Mouse (Mus musculus): ENCODE data around the gene Dpysl5. TPM values are rescaled to one million over a fixed set of nuclear protein-coding genes. Genes with fewer than 3 reads are reported as not detected.
"Not testable (repeated sequence)": the region's sequence is repeated elsewhere in the genome, so short reads cannot be mapped to it uniquely, and the experiment has no call there.

The Dpysl5 gene
- polyA plus RNA-seq, 1 experiment from 2014 or later: 7.2 TPM

DNA sequence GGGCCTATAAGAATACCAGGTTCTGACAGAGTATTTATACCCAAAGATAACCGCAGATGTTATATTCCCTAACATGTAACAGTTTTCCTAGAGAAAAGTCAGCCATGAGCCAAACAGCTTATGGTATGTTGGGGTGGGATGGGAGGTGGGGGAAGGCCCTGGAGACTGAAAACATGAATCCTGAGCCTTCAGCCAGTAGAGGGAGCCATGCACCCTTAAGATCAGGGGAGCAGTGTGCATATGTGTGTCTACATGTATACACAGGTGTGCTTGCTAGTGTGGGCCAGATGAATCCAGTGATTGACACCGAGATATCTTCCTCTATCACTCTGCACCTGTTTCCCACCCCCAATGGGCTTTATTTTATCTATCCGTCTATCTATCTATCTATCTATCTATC is 24.6 kb upstream of the Dpysl5 start:
- H3K4me2 ChIP-seq (replicated peaks; ENCODE audit: low read depth, low read length): no peak overlapping the region
- 64% methylated on average over 3 of the region's 3 CpGs for WGBS
- H3K36me3 ChIP-seq (ENCODE audit: control insufficient read depth, insufficient read depth, low read length): no peaks in the 10 kb centered on the region
- no peaks in the 10 kb centered on the region for H3K9me3 ChIP-seq (ENCODE audit: control insufficient read depth, low read length)
- no peak for ATAC-seq (ENCODE audit: low FRiP score, low TSS enrichment)
- H3K27me3 ChIP-seq (ENCODE audit: control insufficient read depth, insufficient read depth, low read length): no peaks in the 10 kb centered on the region
- no peak overlapping the region for H3K27ac ChIP-seq (ENCODE audit: low read depth, low read length)
- no peak overlapping the region for H3K4me3 ChIP-seq (ENCODE audit: low read length)
- no peaks in the 10 kb centered on the region for H3K4me1 ChIP-seq (ENCODE audit: control insufficient read depth, insufficient read depth, low read length)
- no peak overlapping the region for H3K9ac ChIP-seq (ENCODE audit: low read depth, low read length)

DNA sequence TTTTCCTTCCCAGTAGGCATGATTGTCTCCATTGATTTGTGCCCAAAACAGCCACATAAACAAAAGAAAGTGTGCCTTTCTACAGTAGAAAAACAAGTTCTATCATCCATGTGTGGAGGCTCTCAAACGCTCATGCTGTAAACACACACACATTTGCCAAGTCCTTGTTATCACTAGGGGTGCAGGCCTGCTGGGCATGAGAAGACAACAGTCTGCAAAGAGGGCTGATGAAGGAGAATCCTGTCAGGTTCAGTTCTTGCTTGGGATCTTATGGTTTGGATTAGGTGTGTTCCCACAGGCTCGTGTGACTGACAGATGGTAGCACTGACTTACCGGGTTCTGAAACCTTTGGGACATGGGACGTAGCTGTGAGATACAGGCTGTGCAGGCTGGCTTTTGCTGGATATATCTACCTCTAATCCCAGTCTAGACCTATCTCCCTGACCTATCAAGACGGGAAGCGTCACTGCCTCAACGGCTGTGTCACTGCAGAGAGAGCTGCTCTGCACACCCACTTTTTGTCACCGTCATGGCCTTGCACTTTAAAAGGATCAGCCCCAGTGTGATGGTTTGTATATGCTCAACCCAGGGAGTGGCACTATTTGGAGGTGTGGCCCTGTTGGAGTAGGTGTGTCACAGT is 10.9 kb upstream of the Dpysl5 start:
- Histone ChIP-seq H3K4me1 (ENCODE audit: control insufficient read depth, insufficient read depth, low read length) (no peaks in the 10 kb centered on the region), H3K4me3 (ENCODE audit: low read length) (no peak overlapping the region), H3K4me2 (replicated peaks; ENCODE audit: low read depth, low read length) (no peak overlapping the region), H3K27ac (ENCODE audit: low read depth, low read length) (no peak overlapping the region), H3K9me3 (ENCODE audit: control insufficient read depth, low read length) (no peaks in the 10 kb centered on the region), H3K27me3 (ENCODE audit: control insufficient read depth, insufficient read depth, low read length) (peaks cover 4% of the 10 kb centered on the region; the same call in 1 of the 2 replicates), H3K36me3 (ENCODE audit: control insufficient read depth, insufficient read depth, low read length) (no peaks in the 10 kb centered on the region), H3K9ac (ENCODE audit: low read depth, low read length) (no peak overlapping the region)
- WGBS: 79% methylated on average over 8 of the region's 8 CpGs
- ATAC-seq (ENCODE audit: low FRiP score, low TSS enrichment): no peak

DNA sequence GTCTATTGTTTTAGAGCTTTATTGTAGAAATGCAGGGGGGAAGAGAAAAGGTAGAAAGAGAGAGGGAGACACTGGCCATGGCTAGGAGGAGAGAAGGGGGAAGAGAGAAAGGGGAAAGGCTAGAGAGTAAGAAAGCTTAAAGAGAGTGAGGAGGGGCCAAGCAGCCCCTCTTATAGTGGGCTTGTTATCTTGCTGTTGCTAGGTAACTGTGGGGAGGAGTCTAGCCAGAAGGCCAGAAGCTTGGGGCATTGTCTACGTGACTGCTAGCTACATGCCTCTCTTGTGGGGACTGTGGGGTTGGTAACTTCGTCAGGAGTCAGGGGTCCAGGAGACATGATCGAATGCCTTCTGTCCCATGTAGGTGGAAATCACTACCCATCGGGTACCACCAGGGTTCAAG is 10.0 kb upstream of the Dpysl5 start:
- 51% methylated on average over 4 of the region's 4 CpGs for WGBS
- H3K27ac ChIP-seq (ENCODE audit: low read depth, low read length): not testable (repeated sequence)

DNA sequence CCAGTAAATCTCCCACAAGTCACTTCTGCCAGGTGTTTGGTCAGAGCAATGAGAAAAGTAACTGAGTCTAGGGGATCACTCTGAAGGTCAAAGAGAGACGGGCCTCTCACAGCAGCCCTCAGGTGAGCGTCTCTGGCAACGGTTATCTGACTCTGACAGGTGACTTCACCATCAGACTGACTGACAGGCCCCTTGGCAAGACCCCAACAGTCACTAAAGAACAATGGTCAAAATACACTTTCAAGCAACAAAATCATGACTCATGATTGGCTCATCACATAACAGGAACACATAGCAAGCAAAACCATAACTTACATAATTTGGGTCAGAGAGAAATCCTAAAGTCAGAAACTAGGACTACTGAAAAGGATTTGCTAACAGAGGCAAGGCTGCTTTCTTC is 9.5 kb upstream of the Dpysl5 start:
- H3K27me3 ChIP-seq (ENCODE audit: control insufficient read depth, insufficient read depth, low read length): peaks cover 4% of the 10 kb centered on the region; the same call in 1 of the 2 replicates
- H3K9ac ChIP-seq (ENCODE audit: low read depth, low read length): no peak overlapping the region
- WGBS: 78% methylated on average over 3 of the region's 3 CpGs
- no peak overlapping the region for H3K4me3 ChIP-seq (ENCODE audit: low read length)
- no peak for ATAC-seq (ENCODE audit: low FRiP score, low TSS enrichment)
- no peaks in the 10 kb centered on the region for H3K9me3 ChIP-seq (ENCODE audit: control insufficient read depth, low read length)
- H3K4me2 ChIP-seq (replicated peaks; ENCODE audit: low read depth, low read length): no peak overlapping the region
- no peaks in the 10 kb centered on the region for H3K36me3 ChIP-seq (ENCODE audit: control insufficient read depth, insufficient read depth, low read length)
- no peak overlapping the region for H3K27ac ChIP-seq (ENCODE audit: low read depth, low read length)
- H3K4me1 ChIP-seq (ENCODE audit: control insufficient read depth, insufficient read depth, low read length): no peaks in the 10 kb centered on the region

More for the DNA sequence above, 10.0 kb upstream of the Dpysl5 start:
- H3K4me2 ChIP-seq (replicated peaks; ENCODE audit: low read depth, low read length); ATAC-seq (ENCODE audit: low FRiP score, low TSS enrichment); H3K27me3 ChIP-seq (ENCODE audit: control insufficient read depth, insufficient read depth, low read length); H3K36me3 ChIP-seq (ENCODE audit: control insufficient read depth, insufficient read depth, low read length); H3K9ac ChIP-seq (ENCODE audit: low read depth, low read length); H3K4me3 ChIP-seq (ENCODE audit: low read length); H3K9me3 ChIP-seq (ENCODE audit: control insufficient read depth, low read length); H3K4me1 ChIP-seq (ENCODE audit: control insufficient read depth, insufficient read depth, low read length): not testable (repeated sequence)

DNA sequence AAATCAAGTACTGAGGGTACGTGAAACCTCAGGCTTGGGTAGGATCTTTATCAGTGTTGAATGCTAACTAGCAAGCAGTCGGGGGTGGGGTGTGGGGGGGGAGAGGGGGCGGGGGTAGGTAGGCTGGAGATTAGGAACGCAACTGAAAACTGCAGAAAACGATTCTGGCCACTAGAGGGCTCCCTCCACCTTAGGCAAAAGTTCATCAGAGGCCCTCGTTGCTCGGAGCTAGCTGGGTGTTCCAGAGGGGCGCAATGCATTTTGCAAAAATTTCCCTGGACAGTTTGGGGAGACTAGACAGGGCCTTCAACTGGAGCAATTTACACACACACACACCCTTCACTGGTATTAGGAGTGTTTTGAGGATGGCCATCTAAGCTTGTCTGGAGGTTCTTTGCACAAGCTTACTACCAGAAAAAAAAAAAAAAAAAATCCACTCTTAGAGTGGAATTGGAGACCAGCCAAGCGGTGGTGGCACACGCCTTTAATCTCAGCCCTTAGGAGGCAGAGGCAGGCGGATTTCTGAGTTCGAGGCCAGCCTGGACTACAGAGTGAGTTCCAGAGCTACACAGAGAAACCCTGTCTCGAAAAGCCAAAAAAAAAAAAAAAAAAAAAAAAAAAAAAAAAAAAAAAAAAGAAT is 1.5 kb upstream of the Dpysl5 start:
- H3K9ac ChIP-seq (ENCODE audit: low read depth, low read length): no peak overlapping the region
- H3K4me1 ChIP-seq (ENCODE audit: control insufficient read depth, insufficient read depth, low read length): no peaks in the 10 kb centered on the region
- no peaks in the 10 kb centered on the region for H3K9me3 ChIP-seq (ENCODE audit: control insufficient read depth, low read length)
- H3K27me3 ChIP-seq (ENCODE audit: control insufficient read depth, insufficient read depth, low read length): peaks cover 35% of the 10 kb centered on the region
- H3K4me2 ChIP-seq (replicated peaks; ENCODE audit: low read depth, low read length): no peak overlapping the region
- no peak for ATAC-seq (ENCODE audit: low FRiP score, low TSS enrichment)
- no peaks in the 10 kb centered on the region for H3K36me3 ChIP-seq (ENCODE audit: control insufficient read depth, insufficient read depth, low read length)
- H3K27ac ChIP-seq (ENCODE audit: low read depth, low read length): no peak overlapping the region
- WGBS: 8% methylated on average over 13 of the region's 13 CpGs
- H3K4me3 ChIP-seq (ENCODE audit: low read length): no peak overlapping the region

DNA sequence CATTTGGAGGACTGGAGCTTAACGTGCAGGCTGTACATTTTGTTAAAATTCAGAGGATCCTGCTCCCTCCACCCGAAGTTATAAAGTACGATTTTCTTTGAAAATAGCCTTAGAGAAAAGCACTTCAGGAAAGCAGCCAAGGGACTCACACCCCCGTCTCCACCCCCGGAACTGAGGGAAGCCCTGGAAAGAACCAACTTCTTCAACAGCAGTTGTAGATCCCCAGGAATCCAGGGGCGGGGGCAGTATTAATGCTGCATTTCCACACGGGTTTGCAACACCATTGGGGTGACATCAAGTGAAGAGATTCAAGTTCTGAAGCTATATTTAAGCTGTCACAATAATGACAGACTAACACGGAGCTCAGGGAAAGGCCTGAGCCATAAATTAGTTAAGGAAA is 878 bp upstream of the Dpysl5 start:
- 25% methylated on average over 8 of the region's 8 CpGs for WGBS
- peaks cover 33% of the 10 kb centered on the region for H3K27me3 ChIP-seq (ENCODE audit: control insufficient read depth, insufficient read depth, low read length)
- ATAC-seq (ENCODE audit: low FRiP score, low TSS enrichment): no peak
- H3K9me3 ChIP-seq (ENCODE audit: control insufficient read depth, low read length): no peaks in the 10 kb centered on the region
- no peak overlapping the region for H3K9ac ChIP-seq (ENCODE audit: low read depth, low read length)
- peak overlapping the region; percentile 91; the same call in 1 of the 2 replicates for H3K4me2 ChIP-seq (replicated peaks; ENCODE audit: low read depth, low read length)
- H3K4me3 ChIP-seq (ENCODE audit: low read length): no peak overlapping the region; the same call in 1 of the 2 replicates
- H3K36me3 ChIP-seq (ENCODE audit: control insufficient read depth, insufficient read depth, low read length): no peaks in the 10 kb centered on the region
- H3K4me1 ChIP-seq (ENCODE audit: control insufficient read depth, insufficient read depth, low read length): no peaks in the 10 kb centered on the region
- H3K27ac ChIP-seq (ENCODE audit: low read depth, low read length): no peak overlapping the region

DNA sequence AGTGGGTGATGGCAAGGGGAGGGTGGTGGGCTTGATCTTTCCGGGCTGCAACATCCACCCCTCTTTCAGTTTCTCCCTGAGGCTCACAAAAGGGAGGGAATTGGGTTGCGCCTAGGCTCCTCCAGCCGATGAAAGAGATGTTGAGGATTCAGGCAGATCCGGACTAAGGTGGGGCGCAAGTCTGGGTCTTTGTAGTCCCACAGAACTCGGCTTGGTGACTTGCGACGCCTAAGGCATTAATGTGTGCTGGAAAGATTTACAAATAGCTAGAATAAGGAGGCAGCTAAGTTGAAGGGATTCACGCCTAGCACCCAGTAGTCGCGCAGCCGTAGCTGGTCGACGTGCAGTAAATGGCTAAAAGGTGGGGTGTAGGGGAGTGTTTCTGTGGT is 632 bp downstream of the Dpysl5 start:
- no peak; the same call in 1 of the 2 replicates for ATAC-seq (ENCODE audit: low FRiP score, low TSS enrichment)
- Histone ChIP-seq H3K27me3 (ENCODE audit: control insufficient read depth, insufficient read depth, low read length) (peaks cover 33% of the 10 kb centered on the region), H3K9ac (ENCODE audit: low read depth, low read length) (peak overlapping the region; percentile 51), H3K9me3 (ENCODE audit: control insufficient read depth, low read length) (no peaks in the 10 kb centered on the region), H3K4me3 (ENCODE audit: low read length) (peak overlapping the region; percentile 56), H3K4me2 (replicated peaks; ENCODE audit: low read depth, low read length) (peak overlapping the region; percentile 91), H3K4me1 (ENCODE audit: control insufficient read depth, insufficient read depth, low read length) (no peaks in the 10 kb centered on the region), H3K36me3 (ENCODE audit: control insufficient read depth, insufficient read depth, low read length) (no peaks in the 10 kb centered on the region), H3K27ac (ENCODE audit: low read depth, low read length) (no peak overlapping the region)
- whole genome bisulfite sequencing: under 1% methylated on average over 14 of the region's 14 CpGs

DNA sequence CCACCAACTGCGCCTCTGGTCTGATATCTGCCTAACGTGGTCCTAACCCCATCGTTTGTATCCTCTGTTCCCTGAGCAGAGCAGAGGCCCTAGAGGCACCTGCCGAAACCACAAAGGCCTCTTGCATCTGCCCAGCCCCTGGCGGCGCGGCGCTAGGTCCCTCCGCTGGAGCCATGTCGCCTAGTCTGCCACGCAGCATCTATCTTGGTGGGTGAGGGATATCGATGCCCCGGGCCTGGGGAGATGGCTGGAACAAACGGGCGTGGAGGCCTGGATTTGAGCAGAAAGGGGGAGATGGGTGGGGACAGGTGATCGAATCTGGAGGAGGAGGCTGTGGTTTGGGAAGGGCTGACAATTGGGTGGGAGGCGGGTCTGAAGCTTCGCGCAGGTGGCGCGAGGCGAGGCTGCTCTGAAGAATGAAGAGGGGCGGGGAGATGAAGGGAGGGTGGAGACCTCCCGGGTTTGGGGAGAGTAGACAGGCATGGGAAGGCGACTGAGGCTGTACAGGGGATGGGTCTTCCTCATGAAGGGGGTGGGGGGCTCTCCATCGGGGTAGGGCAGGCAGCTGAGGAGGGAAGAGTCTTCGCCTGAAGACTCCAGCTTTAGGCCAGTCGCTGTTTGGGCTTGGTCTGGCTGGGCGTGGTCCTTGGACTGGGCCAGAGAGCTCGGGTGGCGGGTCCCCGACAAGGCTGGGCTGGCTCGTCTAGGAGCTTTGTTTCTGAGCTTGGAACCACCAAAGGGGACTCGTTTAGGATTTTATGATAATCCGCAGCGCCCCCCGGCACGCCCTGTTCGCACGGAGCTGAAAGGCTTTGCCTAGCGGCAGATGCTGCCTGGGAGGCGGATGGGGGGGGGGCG is 1.3 kb downstream of the Dpysl5 start:
- Histone ChIP-seq H3K27ac (ENCODE audit: low read depth, low read length) (no peak overlapping the region), H3K36me3 (ENCODE audit: control insufficient read depth, insufficient read depth, low read length) (no peaks in the 10 kb centered on the region), H3K4me2 (replicated peaks; ENCODE audit: low read depth, low read length) (peak overlapping the region; percentile 91), H3K27me3 (ENCODE audit: control insufficient read depth, insufficient read depth, low read length) (peaks cover 33% of the 10 kb centered on the region), H3K9me3 (ENCODE audit: control insufficient read depth, low read length) (no peaks in the 10 kb centered on the region), H3K4me3 (ENCODE audit: low read length) (peak overlapping the region; percentile 56), H3K9ac (ENCODE audit: low read depth, low read length) (peak overlapping the region; percentile 51), H3K4me1 (ENCODE audit: control insufficient read depth, insufficient read depth, low read length) (no peaks in the 10 kb centered on the region)
- WGBS: under 1% methylated on average over 42 of the region's 43 CpGs
- peak; percentile 20 for ATAC-seq (ENCODE audit: low FRiP score, low TSS enrichment)

DNA sequence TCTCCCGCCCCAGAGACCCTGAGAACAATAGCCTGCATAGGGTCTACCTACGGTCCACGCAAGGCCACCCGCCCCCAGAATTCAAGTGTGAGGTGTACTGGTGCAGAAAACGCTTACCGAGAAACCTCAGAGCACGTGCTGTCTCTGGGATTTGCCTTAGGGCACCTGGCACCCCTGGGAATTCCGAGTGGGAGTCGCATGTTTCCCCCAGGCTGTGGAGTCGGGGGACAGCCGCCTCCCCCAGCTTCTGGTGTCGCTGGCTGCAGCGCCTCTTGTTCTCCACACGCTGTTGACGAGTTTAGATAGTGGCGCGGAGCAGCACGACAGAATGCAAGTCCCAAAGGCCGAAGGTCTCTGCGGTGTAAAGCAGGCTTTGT is 1.9 kb downstream of the Dpysl5 start:
- Histone ChIP-seq H3K36me3 (ENCODE audit: control insufficient read depth, insufficient read depth, low read length) (no peaks in the 10 kb centered on the region), H3K27ac (ENCODE audit: low read depth, low read length) (no peak overlapping the region), H3K27me3 (ENCODE audit: control insufficient read depth, insufficient read depth, low read length) (peaks cover 33% of the 10 kb centered on the region), H3K9ac (ENCODE audit: low read depth, low read length) (peak overlapping the region; percentile 24), H3K4me2 (replicated peaks; ENCODE audit: low read depth, low read length) (peak overlapping the region; percentile 91), H3K4me1 (ENCODE audit: control insufficient read depth, insufficient read depth, low read length) (no peaks in the 10 kb centered on the region), H3K9me3 (ENCODE audit: control insufficient read depth, low read length) (no peaks in the 10 kb centered on the region), H3K4me3 (ENCODE audit: low read length) (peak overlapping the region; percentile 56)
- WGBS: under 1% methylated on average over 20 of the region's 20 CpGs
- ATAC-seq (ENCODE audit: low FRiP score, low TSS enrichment): peak; percentile 17; the same call in 1 of the 2 replicates
